Mouse (Mus musculus) common myeloid progenitor, adult 5-6 weeks (primary cell): Measurements from ENCODE around the gene Ascc1. TPM values are rescaled to one million over a fixed set of nuclear protein-coding genes. Genes with fewer than 3 reads are reported as not detected.
"Not testable (repeated sequence)": the region's sequence is repeated elsewhere in the genome, so short reads cannot be mapped to it uniquely, and the experiment has no call there.

ENCODE experiments used
- ATAC-seq: replicated peaks from 2 replicates; pipeline ENCODE4 v1.8.0; 2016; ENCODE audit warnings: low read depth, mild to moderate bottlenecking, moderate TSS enrichment, inconsistent platforms; ENCODE audit not compliant: poor library complexity, severe bottlenecking
- total RNA-seq: library from RNA; stranded (forward); fragments of 200-1000, 187-1606 nt; gene quantifications from 2 replicates; pipeline ENCODE4 v1.2.3, GENCODE M21; 2017

Ascc1 gene
- total RNA-seq, 1 experiment from 2014 or later: 41.6 TPM

GRCm38 (mm10) chr10:60141656-60142160 is 139.1 kb downstream of the Ascc1 start:
- no peak for ATAC-seq

GRCm38 (mm10) chr10:60147510-60148047 is 145.0 kb downstream of the Ascc1 start:
- not testable (repeated sequence) for ATAC-seq

- peak; percentile 79 for ATAC-seq
These were observed 145.5 kb downstream of the Ascc1 start for GRCm38 (mm10) chr10:60148087-60148486.

Other genes starting within 250 kb of the Ascc1 start
- gene Dnajb12, start 123.2 kb upstream of the Ascc1 start, total RNA-seq: 22.7 and 23.9 TPM in 2 replicates
- gene Ddit4, start 51.0 kb upstream of the Ascc1 start, total RNA-seq: 1.4 and 4.2 TPM in 2 replicates
- gene Anapc16, start 330 bp downstream of the Ascc1 start, total RNA-seq: 45.3 and 60.5 TPM in 2 replicates
- gene Spock2, start 103.4 kb downstream of the Ascc1 start, total RNA-seq: 0.09 TPM in 1 of 2 replicates, not detected in the other
- gene Chst3, start 216.5 kb downstream of the Ascc1 start, total RNA-seq: 0.10 TPM in 1 of 2 replicates, not detected in the other